ENCODE assay signal across 8 mouse cellular contexts in the genomic region with DNA sequence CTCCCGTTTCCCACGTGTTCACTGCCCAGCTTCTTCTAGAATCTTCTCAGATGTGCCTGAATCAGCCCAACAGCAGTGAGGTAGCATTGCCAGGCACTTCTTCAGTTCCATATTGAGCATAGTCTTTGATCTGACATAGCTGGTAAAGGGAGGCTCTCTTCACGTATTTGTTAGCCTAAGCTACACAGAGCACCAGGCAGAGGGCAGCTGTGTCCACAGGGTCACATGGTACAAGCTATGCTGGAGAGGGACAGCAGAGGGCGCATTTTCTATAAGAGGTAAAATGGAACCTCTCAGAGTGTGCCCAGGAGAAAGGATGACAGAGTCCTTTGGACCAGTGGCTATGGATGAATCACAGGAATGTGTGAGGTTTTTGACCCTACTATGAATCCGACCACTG. TPM values are rescaled to one million over a fixed set of nuclear protein-coding genes. Genes with fewer than 3 reads are reported as not detected.
A peak's percentile ranks its signal among the peaks of the same experiment; 100 is the strongest.
DNase-seq lines count a peak whose midpoint lies in the region; ATAC-seq and TF ChIP-seq lines count a peak whose summit lies in the region.

No protein-coding gene starts in this region.

- H3K4me1 ChIP-seq in intestine, embryonic 15.5 days (replicated peaks): no peaks in the 10 kb centered on the region
- no peaks in the 10 kb centered on the region for H3K4me1 ChIP-seq in midbrain, embryonic 11.5 days (ENCODE audit: control insufficient read depth, insufficient read depth, low read length)
- H3K4me1 ChIP-seq in stomach, postnatal 0 days (replicated peaks; ENCODE audit: control insufficient read depth, insufficient read depth): no peaks in the 10 kb centered on the region

- H3K9me3 ChIP-seq in intestine, embryonic 15.5 days: no peaks in the 10 kb centered on the region
- no peaks in the 10 kb centered on the region for H3K9me3 ChIP-seq in midbrain, embryonic 11.5 days (ENCODE audit: control insufficient read depth, low read length)
- H3K9me3 ChIP-seq in stomach, postnatal 0 days (ENCODE audit: control insufficient read depth, low read length): no peaks in the 10 kb centered on the region

- H3K36me3 ChIP-seq in intestine, embryonic 15.5 days: no peaks in the 10 kb centered on the region
- H3K36me3 ChIP-seq in midbrain, embryonic 11.5 days (ENCODE audit: control insufficient read depth, insufficient read depth, low read length): no peaks in the 10 kb centered on the region
- no peaks in the 10 kb centered on the region for H3K36me3 ChIP-seq in stomach, postnatal 0 days (ENCODE audit: control insufficient read depth, insufficient read depth, low read length)

- peak; percentile 7 to 13 for DNase-seq in monocyte, adult 2 months (ENCODE audit: low read depth in 1 of 2, low spot score in 2 of 2)
- DNase-seq in adrenal gland, adult 2 months: peak; percentile 69
- peak; percentile 76 for DNase-seq in embryo, embryonic 11 days
- DNase-seq in left cerebral cortex, postnatal 25 days (ENCODE audit: low spot score in 2 of 2): peak; percentile 35 to 65
- DNase-seq in midbrain, embryonic 11.5 days (ENCODE audit: low spot score, missing footprints): peak; percentile 86
- peak; percentile 67 for DNase-seq in stomach, postnatal 0 days (ENCODE audit: low spot score)

- WGBS in intestine, embryonic 15.5 days: 56% methylated on average over 5 of the region's 5 CpGs
- 49% methylated on average over 5 of the region's 5 CpGs for WGBS in midbrain, embryonic 11.5 days
- WGBS in stomach, postnatal 0 days: 48% methylated on average over 5 of the region's 5 CpGs

- intact Hi-C loops in left cerebral cortex, postnatal 25 days (cut with DNase I): no loop called here

- H3K9ac ChIP-seq in intestine, embryonic 15.5 days: no peak overlapping the region
- no peak overlapping the region for H3K9ac ChIP-seq in midbrain, embryonic 11.5 days (ENCODE audit: low read length)
- H3K9ac ChIP-seq in stomach, postnatal 0 days (ENCODE audit: low read length): no peak overlapping the region

- no peak overlapping the region for H3K4me3 ChIP-seq in intestine, embryonic 15.5 days (replicated peaks)
- no peak overlapping the region for H3K4me3 ChIP-seq in midbrain, embryonic 11.5 days (ENCODE audit: low read depth, low read length)
- H3K4me3 ChIP-seq in stomach, postnatal 0 days (ENCODE audit: low read depth, low read length): no peak overlapping the region

- H3K27ac ChIP-seq in intestine, embryonic 15.5 days: no peak overlapping the region
- H3K27ac ChIP-seq in midbrain, embryonic 11.5 days (ENCODE audit: low read depth, low read length): no peak overlapping the region
- no peak overlapping the region for H3K27ac ChIP-seq in stomach, postnatal 0 days (replicated peaks)

- H3K4me2 ChIP-seq in intestine, embryonic 15.5 days (replicated peaks): no peak overlapping the region
- no peak overlapping the region for H3K4me2 ChIP-seq in midbrain, embryonic 11.5 days
- H3K4me2 ChIP-seq in stomach, postnatal 0 days (replicated peaks; ENCODE audit: low read depth): no peak overlapping the region

- peak; percentile 72 for TF ChIP-seq CTCF in stomach, postnatal 0 days (IDR thresholded peaks at IDR 0.05; ENCODE audit: low read depth)

- TF ChIP-seq EP300 in stomach, postnatal 0 days (optimal IDR thresholded peaks at IDR 0.05): no peak

- no peak for ATAC-seq in monocyte, adult 5-6 weeks (replicated peaks; ENCODE audit: insufficient number of reproducible peaks, low FRiP score, low TSS enrichment, poor library complexity, severe bottlenecking)
- ATAC-seq in intestine, embryonic 15.5 days: peak; percentile 54
- ATAC-seq in midbrain, embryonic 11.5 days (ENCODE audit: low FRiP score): peak; percentile 60
- peak; percentile 77 for ATAC-seq in stomach, postnatal 0 days (ENCODE audit: low FRiP score, low TSS enrichment)

- H3K27me3 ChIP-seq in intestine, embryonic 15.5 days (replicated peaks): no peaks in the 10 kb centered on the region
- no peaks in the 10 kb centered on the region; the same call in 1 of the 2 replicates for H3K27me3 ChIP-seq in midbrain, embryonic 11.5 days (ENCODE audit: control insufficient read depth, insufficient read depth, low read length)
- H3K27me3 ChIP-seq in stomach, postnatal 0 days (ENCODE audit: control insufficient read depth, insufficient read depth, low read length): no peaks in the 10 kb centered on the region

RNA-seq across cellular contexts. Expression of a gene that starts 10.3 kb away (rescaled TPM):
- not detected in 3 replicates for total RNA-seq in monocyte, adult 5-6 weeks (2017)
- not detected for total RNA-seq in adrenal gland, adult 2 months (2021)
- polyA plus RNA-seq in adrenal gland, adult 2 months (2012; rRNA removed): not detected in 2 replicates
- not detected in 2 replicates for polyA plus RNA-seq in intestine, embryonic 15.5 days (2015; fragmentation: Nextera tagmentation; extraction: Ambion mirVana)
- 1 to 10 TPM; 1.3 to 1.6 TPM for total RNA-seq in left cerebral cortex, postnatal 25 days (2021)
- polyA plus RNA-seq in midbrain, embryonic 11.5 days (2014; fragmentation: Nextera tagmentation; extraction: Ambion mirVana): 0.11 TPM in 1 of 2 replicates, not detected in the other
- polyA plus RNA-seq in stomach, postnatal 0 days (2015; fragmentation: Nextera tagmentation; extraction: Ambion mirVana): not detected in 2 replicates

RNA-seq across cellular contexts. Expression of a gene that starts 33.1 kb away (rescaled TPM):
- not detected in 3 replicates for total RNA-seq in monocyte, adult 5-6 weeks (2017)
- 10 to 100 TPM; 40.9 to 52.0 TPM for total RNA-seq in adrenal gland, adult 2 months (2021)
- 12.9 and 24.0 TPM in 2 replicates for polyA plus RNA-seq in adrenal gland, adult 2 months (2012; rRNA removed)
- polyA plus RNA-seq in intestine, embryonic 15.5 days (2015; fragmentation: Nextera tagmentation; extraction: Ambion mirVana): not detected in 2 replicates
- total RNA-seq in left cerebral cortex, postnatal 25 days (2021): not detected
- polyA plus RNA-seq in midbrain, embryonic 11.5 days (2014; fragmentation: Nextera tagmentation; extraction: Ambion mirVana): 0.07 TPM in 1 of 2 replicates, not detected in the other
- 0.05 TPM in 1 of 2 replicates, not detected in the other for polyA plus RNA-seq in stomach, postnatal 0 days (2015; fragmentation: Nextera tagmentation; extraction: Ambion mirVana)

RNA-seq across cellular contexts. Expression of a gene that starts 48.9 kb away (rescaled TPM):
- 56.3 to 79.6 TPM (median 68.6 TPM) in 3 replicates for total RNA-seq in monocyte, adult 5-6 weeks (2017)
- total RNA-seq in adrenal gland, adult 2 months (2021): 10 to 100 TPM; 32.3 to 38.9 TPM
- polyA plus RNA-seq in adrenal gland, adult 2 months (2012; rRNA removed): 12.0 and 12.7 TPM in 2 replicates
- 67.9 and 68.6 TPM in 2 replicates for polyA plus RNA-seq in intestine, embryonic 15.5 days (2015; fragmentation: Nextera tagmentation; extraction: Ambion mirVana)
- total RNA-seq in left cerebral cortex, postnatal 25 days (2021): 10 to 100 TPM; 35.8 to 37.4 TPM
- polyA plus RNA-seq in midbrain, embryonic 11.5 days (2014; fragmentation: Nextera tagmentation; extraction: Ambion mirVana): 104 and 116 TPM in 2 replicates
- polyA plus RNA-seq in stomach, postnatal 0 days (2015; fragmentation: Nextera tagmentation; extraction: Ambion mirVana): 73.7 and 77.6 TPM in 2 replicates

Comparison
In these comparisons a context has a peak if more than half of its experiments do, and no peak if none do; other contexts are left out.
1. DNase-seq: peak in every context shown above with its lines; median percentile 86 in midbrain, embryonic 11.5 days; 76 in embryo, embryonic 11 days; 69 in adrenal gland, adult 2 months; 67 in stomach, postnatal 0 days; 50 in left cerebral cortex, postnatal 25 days; 10 in monocyte, adult 2 months.
2. RNA of a gene that starts 33.1 kb away (polyA plus RNA-seq): 12.9 to 24.0 TPM in adrenal gland, adult 2 months; 0.05 TPM in stomach, postnatal 0 days, not detected in intestine, embryonic 15.5 days and 0.07 TPM in midbrain, embryonic 11.5 days; every median in the first group is over 10 times any median in the second.